Mouse (Mus musculus): Measurements from ENCODE around the gene E2f8. TPM values are rescaled to one million over a fixed set of nuclear protein-coding genes. Genes with fewer than 3 reads are reported as not detected.
A peak's percentile ranks its signal among the peaks of the same experiment; 100 is the strongest.

The E2f8 gene
- total and polyA plus RNA-seq, 3 experiments: 8.9 to 49.4 (median 39.3) TPM

- Histone ChIP-seq H3K4me1 (ENCODE audit: control insufficient read depth in 1 of 2, insufficient read depth in 2 of 2, low read length in 2 of 2) (peaks cover 45 to 50% of the 10 kb centered on the region in 2 experiments), H3K27me3 (ENCODE audit: control insufficient read depth in 1 of 2, insufficient read depth in 2 of 2, low read length in 2 of 2) (no peaks in the 10 kb centered on the region), H3K4me3 (ENCODE audit: control insufficient read depth in 1 of 2, insufficient read depth in 1 of 2, low read depth in 2 of 2, low read length in 2 of 2) (peak overlapping the region in 1 of 2 experiments; percentile 19; a peak in 2 of 4 replicates), H3K36me3 (ENCODE audit: control insufficient read depth in 1 of 2, insufficient read depth in 2 of 2, low read length in 2 of 2) (peaks cover 17 to 48% of the 10 kb centered on the region in 2 experiments), H3K27ac (ENCODE audit: control insufficient read depth, low read depth, low read length) (peak overlapping the region; percentile 93), H3K9me3 (replicated peaks; ENCODE audit: insufficient read depth, low read length) (no peaks in the 10 kb centered on the region), H3K9ac (ENCODE audit: control insufficient read depth, low read depth, low read length, poor library complexity, severe bottlenecking) (peak overlapping the region; percentile 43), H3K79me2 (ENCODE audit: control insufficient read depth, insufficient read depth, low read length, poor library complexity) (no peaks in the 10 kb centered on the region)
- DNase-seq (ENCODE audit: low read depth, low spot score): peak; percentile 82
- TF ChIP-seq ZNF384 (IDR thresholded peaks at IDR 0.05; ENCODE audit: low read depth, low read length): no peak
- 0 out of 2 replicates have a peak, but pooled peaks have one; percentile 3 for TF ChIP-seq BHLHE40 (IDR thresholded peaks at IDR 0.05; ENCODE audit: borderline replicate concordance, low read depth, low read length)
- no peak for TF ChIP-seq JUND (IDR thresholded peaks at IDR 0.05; ENCODE audit: low read depth, low read length)
- TF ChIP-seq MAX (IDR thresholded peaks at IDR 0.05; ENCODE audit: low read length): no peak
- TF ChIP-seq MYB (IDR thresholded peaks at IDR 0.05; ENCODE audit: low read depth, low read length): peak; percentile 87
- peak; percentile 78 for TF ChIP-seq TAL1 (IDR thresholded peaks at IDR 0.05; ENCODE audit: low read length)
- no peak for TF ChIP-seq ELF1 (IDR thresholded peaks at IDR 0.05; ENCODE audit: low read depth, low read length)
- TF ChIP-seq POLR2AphosphoS2 (IDR thresholded peaks at IDR 0.05; ENCODE audit: low read length): 0 out of 2 replicates have a peak, but pooled peaks have one; percentile 37
- no peak; the same call in none of the 2 replicates for TF ChIP-seq SIN3A (IDR thresholded peaks at IDR 0.05; ENCODE audit: low read length)
- TF ChIP-seq TBP (IDR thresholded peaks at IDR 0.05; ENCODE audit: low read depth, low read length): 0 out of 2 replicates have a peak, but pooled peaks have one; percentile 25
- TF ChIP-seq MEF2A (IDR thresholded peaks at IDR 0.05; ENCODE audit: extremely low read depth, insufficient replicate concordance, low read depth, low read length, poor library complexity, severe bottlenecking): no peak
- TF ChIP-seq MYC (IDR thresholded peaks at IDR 0.05; ENCODE audit: low read depth, low read length): no peak
- TF ChIP-seq MAFK (IDR thresholded peaks at IDR 0.05; ENCODE audit: borderline replicate concordance, low read depth, low read length): no peak
- TF ChIP-seq KAT2A (conservative IDR thresholded peaks at IDR 0.05; ENCODE audit: low read depth, low read length): no peak
- no peak for TF ChIP-seq ZKSCAN1 (IDR thresholded peaks at IDR 0.05; ENCODE audit: low read depth, low read length)
- TF ChIP-seq ZMIZ1 (IDR thresholded peaks at IDR 0.05; ENCODE audit: low read depth, low read length): no peak; the same call in 1 of the 2 replicates
- TF ChIP-seq E2F4 (IDR thresholded peaks at IDR 0.05; ENCODE audit: borderline replicate concordance, low read depth, low read length): no peak
- peak; percentile 89 to 94 for TF ChIP-seq EP300 (IDR thresholded peaks at IDR 0.05; ENCODE audit: low read depth in 1 of 2, low read length in 2 of 2)
- no peak; the same call in 1 of the 2 replicates for TF ChIP-seq RCOR1 (IDR thresholded peaks at IDR 0.05; ENCODE audit: low read depth, low read length)
- TF ChIP-seq NELFE (IDR thresholded peaks at IDR 0.05; ENCODE audit: low read depth, low read length): no peak; the same call in 1 of the 2 replicates
- TF ChIP-seq TCF12 (IDR thresholded peaks at IDR 0.05; ENCODE audit: low read depth, low read length): peak; percentile 87
- TF ChIP-seq USF2 (IDR thresholded peaks at IDR 0.05; ENCODE audit: borderline replicate concordance in 1 of 2, insufficient read depth in 1 of 2, low read depth in 1 of 2, low read length in 2 of 2): no peak
- TF ChIP-seq UBTF (IDR thresholded peaks at IDR 0.05; ENCODE audit: borderline replicate concordance, insufficient read depth, low read depth, low read length): no peak
- no peak for TF ChIP-seq HCFC1 (IDR thresholded peaks at IDR 0.05; ENCODE audit: low read depth, low read length)
- no peak for TF ChIP-seq CHD2 (IDR thresholded peaks at IDR 0.05; ENCODE audit: low read length)
- TF ChIP-seq GATA1 (IDR thresholded peaks at IDR 0.05; ENCODE audit: low read depth, low read length): peak; percentile 46
- no peak; a peak in 1 of 4 replicates for TF ChIP-seq POLR2A (IDR thresholded peaks at IDR 0.05; ENCODE audit: control insufficient read depth in 1 of 2, insufficient read depth in 1 of 2, low read depth in 1 of 2, low read length in 2 of 2, poor library complexity in 1 of 2)
- TF ChIP-seq ETS1 (IDR thresholded peaks at IDR 0.05; ENCODE audit: low read depth, low read length): peak; percentile 55
- no peak for TF ChIP-seq MXI1 (IDR thresholded peaks at IDR 0.05; ENCODE audit: low read depth, low read length)
- no peak for TF ChIP-seq RAD21 (IDR thresholded peaks at IDR 0.05; ENCODE audit: low read depth, low read length)
- TF ChIP-seq NRF1 (IDR thresholded peaks at IDR 0.05; ENCODE audit: insufficient read depth, low read depth, low read length, poor library complexity, severe bottlenecking): no peak
- no peak for TF ChIP-seq GABPA (IDR thresholded peaks at IDR 0.05; ENCODE audit: low read depth, low read length)
- no peak for TF ChIP-seq POLR2AphosphoS5 (IDR thresholded peaks at IDR 0.05; ENCODE audit: borderline replicate concordance, low read depth, low read length)
- no peak for TF ChIP-seq CTCF (IDR thresholded peaks at IDR 0.05 in 2 of 3, conservative IDR thresholded peaks at IDR 0.05 in 1 of 3; ENCODE audit: control insufficient read depth in 1 of 3, insufficient read depth in 1 of 3, low read depth in 2 of 3, low read length in 3 of 3, poor library complexity in 1 of 3, severe bottlenecking in 1 of 3)
- TF ChIP-seq MAZ (IDR thresholded peaks at IDR 0.05; ENCODE audit: low read depth, low read length): no peak
Observed at GRCm38 (mm10) chr7:48864671-48865458, 16.5 kb downstream of the E2f8 start.

Data from MEL (cell line).